Mouse (Mus musculus) lung, adult 2 months (tissue): ENCODE data around the gene Gtf3c5. TPM values are rescaled to one million over a fixed set of nuclear protein-coding genes. Genes with fewer than 3 reads are reported as not detected.

ENCODE experiments used
- DNase-seq: peaks from one replicate; pipeline ENCODE4 v3.0.0; 2022
- H3K4me1 ChIP-seq: fragments of 200-500 bp; 2 replicates; pipeline ENCODE4 v1.6.1; 2011; ENCODE audit warnings: low read length; ENCODE audit not compliant: control insufficient read depth, insufficient read depth
- H3K4me3 ChIP-seq: fragments of 200-500 bp; replicated peaks from 2 replicates; pipeline ENCODE3; 2011; ENCODE audit warnings: low read depth, mild to moderate bottlenecking, control low read depth, low read length; ENCODE audit errors: extremely low read depth
- CTCF ChIP-seq: fragments of 200-500 bp; IDR thresholded peaks from 2 replicates; pipeline ENCODE4 v1.5.1; 2011; ENCODE audit warnings: mild to moderate bottlenecking, low read length, control low read depth; ENCODE audit not compliant: insufficient read depth
- POLR2A ChIP-seq: fragments of 200-500 bp; IDR thresholded peaks from 2 replicates; pipeline ENCODE4 v1.6.1; 2011; ENCODE audit warnings: low read depth, mild to moderate bottlenecking, control low read depth, low read length, borderline replicate concordance; ENCODE audit errors: extremely low read depth
- WGBS: fragments of 180-500 bp; shearing (Covaris S2); methylation state at CpG from one replicate; pipeline ENCODE4 v1.1.7; 2018; 5-methylcytosine and 5-hydroxymethylcytosine counted together
- polyA plus RNA-seq: library from polyadenylated mRNA; depleted of rRNA; stranded (reverse); fragments of >200 nt; gene quantifications from 2 replicates; pipeline ENCODE4 v1.2.3, GENCODE M21; 2012

The Gtf3c5 gene
- polyA plus RNA-seq, 1 experiment, result 27.3 TPM

DNA sequence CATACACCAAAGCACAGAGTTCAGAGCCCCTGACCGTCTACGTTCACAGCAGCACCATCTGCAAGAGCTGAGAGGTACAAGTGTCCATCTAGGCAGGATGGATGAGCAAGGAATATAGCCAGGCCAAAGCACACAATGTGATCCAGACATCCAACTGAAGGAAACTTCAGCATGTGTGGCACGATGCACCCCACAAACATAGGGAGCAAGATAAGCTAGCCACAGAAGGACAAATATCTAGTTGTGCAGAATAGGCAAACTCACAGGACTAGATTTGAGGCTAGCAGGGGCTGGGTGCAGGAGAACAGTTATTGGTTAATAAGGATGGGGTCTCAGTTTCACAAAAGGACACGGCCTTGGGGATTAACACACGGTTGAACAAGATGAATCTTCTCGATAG, 35.8 kb upstream of the Gtf3c5 start:
- WGBS, result 80% methylated on average over 6 of the region's 6 CpGs
- DNase-seq, result no peak
- TF ChIP-seq POLR2A, result no peak
- TF ChIP-seq CTCF, result no peak
- no peak overlapping the region for H3K4me3 ChIP-seq
- no peaks in the 10 kb centered on the region for H3K4me1 ChIP-seq

DNA sequence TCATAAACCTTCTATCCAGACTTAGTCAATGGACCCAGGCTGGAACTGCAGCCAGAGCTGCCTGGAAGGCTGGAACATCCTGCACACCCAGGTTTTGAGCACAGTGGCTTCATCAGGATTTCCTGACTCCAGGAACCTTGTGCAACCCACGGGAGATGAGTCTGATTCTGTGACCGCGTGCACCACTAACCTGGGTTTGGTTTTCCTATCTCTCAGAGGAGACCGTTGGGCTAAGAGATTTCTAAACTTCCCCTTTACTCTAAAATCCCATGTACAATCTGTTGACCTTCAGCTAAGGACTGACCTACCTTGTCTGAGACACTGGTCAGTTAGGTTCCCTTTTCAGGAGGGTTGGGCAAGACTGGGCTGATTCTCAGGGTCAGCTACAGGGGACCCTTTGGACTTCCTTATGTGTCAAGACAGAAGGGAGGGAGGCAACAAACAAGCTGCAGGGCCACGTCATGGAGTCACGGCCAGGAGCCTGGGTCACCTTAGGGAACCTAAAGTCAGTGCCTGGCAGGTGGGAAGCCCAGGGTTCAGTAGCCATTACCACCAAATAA, 35.3 kb upstream of the Gtf3c5 start:
- Histone ChIP-seq H3K4me3 (no peak overlapping the region), H3K4me1 (no peaks in the 10 kb centered on the region)
- DNase-seq, result no peak
- 71% methylated on average over 6 of the region's 6 CpGs for WGBS
- TF ChIP-seq POLR2A, result no peak
- TF ChIP-seq CTCF, result no peak

DNA sequence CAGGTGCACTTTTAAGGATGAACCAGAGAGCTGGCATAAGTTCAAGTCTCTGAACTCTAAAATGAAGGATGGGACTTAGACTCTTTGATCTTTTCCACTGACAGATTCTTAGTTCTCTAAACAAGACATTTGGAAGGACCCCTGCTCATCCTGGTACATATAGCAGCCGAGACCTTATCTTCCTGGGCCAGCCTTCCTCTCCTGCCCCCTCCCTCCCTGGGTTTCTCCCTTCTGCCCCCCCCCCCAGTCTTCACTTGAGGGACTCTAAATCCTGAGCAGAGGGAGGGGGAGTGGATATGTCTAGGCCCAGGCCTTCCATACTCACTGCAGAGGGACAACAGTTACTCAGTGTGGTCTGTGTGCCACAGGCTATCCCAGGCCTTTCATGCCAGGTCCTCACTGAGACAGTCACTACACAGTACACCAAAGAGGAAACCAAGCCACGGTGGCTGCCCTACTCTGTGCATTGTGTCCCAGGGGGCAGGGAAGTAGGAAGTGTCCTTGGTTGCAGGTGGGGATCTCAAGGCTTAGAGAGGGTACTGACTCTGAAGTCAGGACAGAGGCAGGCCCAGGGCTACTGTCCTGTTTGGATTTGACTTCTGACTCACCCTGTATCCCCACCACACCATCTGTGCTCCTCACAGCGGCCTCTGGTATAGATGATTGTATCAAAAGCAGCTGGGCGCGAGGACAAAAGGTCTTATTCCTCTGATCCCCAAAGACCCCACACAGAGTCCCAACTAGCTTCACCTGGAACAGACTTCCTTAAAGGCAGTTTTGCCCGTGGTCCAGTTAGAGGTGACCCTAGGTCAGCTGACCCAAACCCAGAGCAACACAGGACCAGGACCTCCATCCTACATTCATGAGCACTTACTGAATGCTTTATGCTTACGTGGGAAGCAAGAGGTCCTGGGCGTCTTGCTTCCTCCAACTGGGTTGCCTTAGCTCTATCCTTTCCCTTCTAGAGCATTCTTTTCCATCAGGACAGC, 34.2 kb upstream of the Gtf3c5 start:
- 72% methylated on average over 8 of the region's 8 CpGs for WGBS
- no peaks in the 10 kb centered on the region for H3K4me1 ChIP-seq
- H3K4me3 ChIP-seq, result no peak overlapping the region
- no peak for TF ChIP-seq CTCF
- no peak for TF ChIP-seq POLR2A
- no peak for DNase-seq

DNA sequence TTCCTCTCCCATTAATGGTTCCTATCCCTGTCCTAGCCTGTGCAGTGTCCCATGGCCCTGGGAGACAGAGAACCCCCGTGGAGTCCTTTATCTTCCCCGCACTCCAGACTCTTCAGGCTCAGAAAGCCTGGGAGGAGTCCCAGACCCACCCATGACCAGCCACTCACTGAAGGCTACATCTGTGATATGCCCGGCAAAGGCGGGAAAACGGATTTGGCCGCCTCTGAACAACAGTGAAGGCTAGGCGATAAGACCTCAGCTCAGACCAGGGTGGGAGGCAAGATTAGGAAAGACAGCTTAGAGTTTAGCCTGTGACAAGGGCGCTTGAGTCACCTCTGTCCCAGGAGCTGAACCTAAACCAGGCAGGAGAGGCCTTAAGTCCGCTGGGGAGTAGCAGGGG, 33.3 kb upstream of the Gtf3c5 start:
- Histone ChIP-seq H3K4me3 (no peak overlapping the region), H3K4me1 (no peaks in the 10 kb centered on the region)
- 76% methylated on average over 9 of the region's 9 CpGs for WGBS
- no peak for TF ChIP-seq CTCF
- TF ChIP-seq POLR2A, result no peak
- DNase-seq, result no peak

DNA sequence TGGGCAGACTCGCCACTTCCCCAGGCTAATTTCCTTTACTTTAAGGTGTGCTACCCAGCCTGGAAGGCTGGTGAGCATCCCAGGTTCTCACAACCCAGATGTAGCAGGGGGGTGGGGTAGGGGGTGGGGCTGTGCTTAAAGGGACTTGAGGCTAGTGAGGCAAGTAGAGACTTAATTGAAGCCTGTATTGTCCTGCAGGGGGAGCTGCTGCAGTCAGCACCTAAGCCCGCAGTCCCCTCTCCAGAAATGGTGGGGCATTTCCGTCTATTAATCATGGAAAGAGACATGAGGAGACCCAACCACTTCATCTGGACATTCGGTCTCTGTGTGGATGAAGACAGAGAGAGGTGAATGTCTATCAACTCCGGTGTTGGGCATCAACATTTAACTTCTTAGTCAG, 32.8 kb upstream of the Gtf3c5 start:
- 28% methylated on average over 5 of the region's 5 CpGs for WGBS
- Histone ChIP-seq H3K4me3 (no peak overlapping the region), H3K4me1 (no peaks in the 10 kb centered on the region)
- DNase-seq, result no peak
- TF ChIP-seq CTCF (peak; percentile 45), POLR2A (no peak)

DNA sequence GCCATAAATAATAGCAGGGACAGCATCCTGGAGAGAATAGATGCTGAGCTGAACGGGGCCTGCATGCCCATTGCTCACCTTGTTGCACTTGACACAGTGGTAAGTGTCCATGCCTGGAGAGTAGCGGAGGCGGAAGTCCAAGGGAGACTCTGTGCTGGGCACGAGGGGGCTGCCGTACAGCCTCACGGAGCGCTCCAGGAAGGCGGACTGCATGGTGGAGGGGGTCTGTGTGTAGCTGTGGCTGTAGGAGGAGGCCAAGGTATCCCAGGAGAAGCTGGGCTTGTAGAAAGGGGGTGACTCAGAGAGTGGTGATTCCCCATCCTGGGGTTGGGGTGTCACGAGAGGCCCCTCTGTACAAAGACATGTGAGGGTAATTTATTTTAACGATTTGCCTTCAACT, 30.0 kb upstream of the Gtf3c5 start:
- TF ChIP-seq CTCF (no peak), POLR2A (no peak)
- DNase-seq, result no peak
- no peaks in the 10 kb centered on the region for H3K4me1 ChIP-seq
- 91% methylated on average over 10 of the region's 10 CpGs for WGBS
- H3K4me3 ChIP-seq, result no peak overlapping the region

DNA sequence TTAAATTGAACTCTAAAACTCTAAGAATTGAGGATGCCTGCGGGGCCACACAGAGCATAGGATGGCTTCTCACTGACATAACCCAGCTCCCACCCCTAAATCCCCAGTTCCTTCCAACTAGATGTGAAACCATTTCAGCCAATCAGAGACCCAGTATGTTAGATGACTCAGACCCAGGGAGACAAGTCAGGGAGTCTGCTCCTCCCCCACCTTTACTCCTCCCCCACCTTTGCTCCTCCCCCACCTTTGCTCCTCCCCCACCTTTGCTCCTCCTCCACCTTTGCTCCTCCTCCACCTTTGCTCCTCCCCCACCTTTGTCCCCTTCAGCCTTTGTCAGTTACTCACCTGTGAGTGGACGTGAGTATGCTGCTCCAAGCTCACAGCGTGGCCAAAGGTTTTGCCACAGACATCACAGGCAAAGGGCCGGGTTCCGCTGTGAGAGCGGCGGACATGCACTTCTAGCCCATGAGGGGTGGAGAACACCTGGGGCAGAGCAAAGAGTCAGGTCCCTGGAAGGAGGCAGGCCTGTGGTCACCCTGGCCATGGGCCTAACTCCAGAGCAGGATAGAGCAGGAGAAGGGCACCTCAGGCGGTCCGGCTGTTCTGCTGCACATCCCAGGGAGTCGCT, 29.0 kb upstream of the Gtf3c5 start:
- 77% methylated on average over 10 of the region's 10 CpGs for WGBS
- DNase-seq, result no peak
- no peak for TF ChIP-seq CTCF
- TF ChIP-seq POLR2A, result no peak
- no peak overlapping the region for H3K4me3 ChIP-seq
- H3K4me1 ChIP-seq, result no peaks in the 10 kb centered on the region

DNA sequence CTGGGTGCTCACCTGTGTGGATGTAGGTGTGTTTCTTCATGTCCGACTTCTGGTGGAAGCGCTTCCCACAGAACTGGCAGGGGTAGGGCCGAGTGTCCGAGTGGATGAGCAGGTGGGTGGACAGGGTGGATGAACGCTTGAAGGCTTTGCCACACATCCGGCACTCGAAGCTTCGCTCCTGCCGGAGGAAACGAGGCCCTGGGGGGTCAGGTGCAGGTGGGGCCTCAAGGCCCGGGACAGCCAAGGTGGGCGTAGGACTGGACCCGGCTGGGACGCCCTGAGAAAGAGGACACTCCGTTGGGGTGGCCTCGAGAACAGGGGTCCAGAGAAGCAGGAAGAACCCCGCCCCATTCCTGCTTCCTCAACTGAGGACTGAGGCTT, 27.8 kb upstream of the Gtf3c5 start:
- no peak for TF ChIP-seq POLR2A
- no peak for TF ChIP-seq CTCF
- DNase-seq, result no peak
- Histone ChIP-seq H3K4me1 (no peaks in the 10 kb centered on the region), H3K4me3 (no peak overlapping the region)
- WGBS, result 71% methylated on average over 17 of the region's 17 CpGs

DNA sequence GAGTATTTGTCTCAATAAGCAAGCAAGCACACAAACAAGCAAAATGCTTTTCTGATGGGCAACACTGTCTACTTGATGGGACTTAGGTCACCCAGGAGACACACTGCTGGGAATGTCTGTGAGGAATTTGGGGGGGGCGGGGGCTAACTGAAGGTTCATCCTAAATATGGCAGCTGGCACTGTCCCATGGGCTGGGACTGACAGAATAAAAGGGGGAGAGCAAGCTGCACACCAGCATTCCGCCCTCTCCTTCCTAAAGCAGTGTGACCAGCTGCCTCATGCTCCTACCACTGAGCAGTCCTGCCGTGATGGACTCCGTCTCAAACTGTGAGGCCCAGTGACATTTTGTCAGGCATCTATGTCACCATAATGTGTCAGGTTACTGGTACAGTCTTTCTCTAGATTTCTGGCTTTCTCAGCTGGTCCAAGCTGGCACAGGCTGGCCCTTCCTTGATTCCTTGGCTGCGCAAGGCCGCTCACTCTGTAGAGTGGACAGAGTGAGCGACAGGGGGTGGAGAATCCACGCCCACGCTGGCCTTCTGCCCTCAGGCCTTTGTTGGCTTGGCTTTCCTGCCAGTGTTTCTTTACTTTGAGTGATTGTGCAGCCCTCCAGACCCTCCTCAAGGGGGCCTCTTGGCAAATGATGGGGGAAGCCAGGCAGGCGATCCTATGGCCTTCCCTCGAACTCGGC, 27.3 kb upstream of the Gtf3c5 start:
- Histone ChIP-seq H3K4me3 (no peak overlapping the region), H3K4me1 (no peaks in the 10 kb centered on the region)
- TF ChIP-seq CTCF (no peak), POLR2A (no peak)
- DNase-seq, result no peak
- whole genome bisulfite sequencing, result 78% methylated on average over 12 of the region's 12 CpGs
